Mouse (Mus musculus) lung, embryonic 16.5 days (tissue): ENCODE data around the gene Clba1. TPM values are rescaled to one million over a fixed set of nuclear protein-coding genes. Genes with fewer than 3 reads are reported as not detected.

ENCODE experiments used
- ATAC-seq: fragments of 200-750 bp; cut with Nextera tagmentation; 2 replicates; pipeline ENCODE4 v1.8.0; 2017; ENCODE audit warnings: low read depth, mild to moderate bottlenecking, moderate library complexity
- H3K27ac ChIP-seq: fragments of 300-500 bp; sonication (generic); 2 replicates; pipeline ENCODE4 v1.5.1; 2014; ENCODE audit warnings: mild to moderate bottlenecking, control low read depth, low read length
- H3K27me3 ChIP-seq: fragments of 300-500 bp; sonication (generic); 2 replicates; pipeline ENCODE4 v1.6.1; 2014; ENCODE audit warnings: low read depth, low read length, mixed read lengths; ENCODE audit not compliant: control insufficient read depth, insufficient read depth
- H3K36me3 ChIP-seq: fragments of 300-500 bp; sonication (generic); 2 replicates; pipeline ENCODE4 v1.6.1; 2014; ENCODE audit warnings: low read length; ENCODE audit not compliant: control insufficient read depth, insufficient read depth
- H3K4me1 ChIP-seq: fragments of 300-500 bp; sonication (generic); replicated peaks from 2 replicates; pipeline ENCODE4 v1.6.1; 2014; ENCODE audit warnings: low read length, mixed read lengths; ENCODE audit not compliant: control insufficient read depth, insufficient read depth
- H3K4me2 ChIP-seq: fragments of 300-500 bp; sonication (generic); 2 replicates; pipeline ENCODE4 v1.6.1; 2014; ENCODE audit warnings: low read depth, low read length, control low read depth
- H3K4me3 ChIP-seq: fragments of 300-500 bp; sonication (generic); 2 replicates; pipeline ENCODE4 v1.5.1; 2014; ENCODE audit warnings: mild to moderate bottlenecking, low read length, control low read depth
- H3K9ac ChIP-seq: fragments of 300-500 bp; sonication (generic); 2 replicates; pipeline ENCODE4 v1.6.1; 2014; ENCODE audit warnings: low read length, control low read depth
- H3K9me3 ChIP-seq: fragments of 300-500 bp; sonication (generic); 2 replicates; pipeline ENCODE4 v1.6.1; 2016; ENCODE audit warnings: low read length; ENCODE audit not compliant: control insufficient read depth
- WGBS: fragments of 180-500 bp; shearing (Covaris S2); extraction: QIAGEN DNeasy Blood & Tissue Kit; methylation state at CpG from one replicate; pipeline ENCODE4 v1.1.7; 2014; 5-methylcytosine and 5-hydroxymethylcytosine counted together
- polyA plus RNA-seq: library from polyadenylated mRNA; unstranded; fragments of >200 nt; fragmentation: Nextera tagmentation; extraction: Ambion mirVana; gene quantifications from 2 replicates; pipeline ENCODE4 v1.2.1, GENCODE M21; 2015

The Clba1 gene
- polyA plus RNA-seq, 1 experiment from 2014 or later = 9.5 TPM

- Histone ChIP-seq H3K4me3 (no peak overlapping the region), H3K27ac (no peak overlapping the region), H3K9ac (no peak overlapping the region), H3K27me3 (no peaks in the 10 kb centered on the region), H3K4me2 (no peak overlapping the region), H3K36me3 (no peaks in the 10 kb centered on the region), H3K9me3 (no peaks in the 10 kb centered on the region), H3K4me1 (no peaks in the 10 kb centered on the region)
- no peak for ATAC-seq
- 83% methylated on average over 9 of the region's 9 CpGs for WGBS
Observed at GRCm38 (mm10) chr12:112850344-112850743, 41.6 kb downstream of the Clba1 start.

GRCm38 (mm10) chr12:112851116-112851515 lies 42.4 kb downstream of the Clba1 start:
- WGBS = 20% methylated on average over 7 of the region's 8 CpGs
- H3K4me1 ChIP-seq = no peaks in the 10 kb centered on the region
- no peak overlapping the region for H3K4me3 ChIP-seq
- no peak for ATAC-seq
- H3K27ac ChIP-seq = no peak overlapping the region
- H3K9ac ChIP-seq = no peak overlapping the region
- no peaks in the 10 kb centered on the region for H3K27me3 ChIP-seq
- no peak overlapping the region for H3K4me2 ChIP-seq
- H3K36me3 ChIP-seq = no peaks in the 10 kb centered on the region
- H3K9me3 ChIP-seq = no peaks in the 10 kb centered on the region

- Histone ChIP-seq H3K36me3 (no peaks in the 10 kb centered on the region), H3K4me1 (no peaks in the 10 kb centered on the region), H3K9me3 (no peaks in the 10 kb centered on the region), H3K4me2 (no peak overlapping the region), H3K27ac (no peak overlapping the region), H3K27me3 (no peaks in the 10 kb centered on the region), H3K9ac (no peak overlapping the region), H3K4me3 (no peak overlapping the region)
- no peak for ATAC-seq
- WGBS = 75% methylated on average over 11 of the region's 11 CpGs
Observed at GRCm38 (mm10) chr12:112853050-112853729, 44.5 kb downstream of the Clba1 start.

DNA sequence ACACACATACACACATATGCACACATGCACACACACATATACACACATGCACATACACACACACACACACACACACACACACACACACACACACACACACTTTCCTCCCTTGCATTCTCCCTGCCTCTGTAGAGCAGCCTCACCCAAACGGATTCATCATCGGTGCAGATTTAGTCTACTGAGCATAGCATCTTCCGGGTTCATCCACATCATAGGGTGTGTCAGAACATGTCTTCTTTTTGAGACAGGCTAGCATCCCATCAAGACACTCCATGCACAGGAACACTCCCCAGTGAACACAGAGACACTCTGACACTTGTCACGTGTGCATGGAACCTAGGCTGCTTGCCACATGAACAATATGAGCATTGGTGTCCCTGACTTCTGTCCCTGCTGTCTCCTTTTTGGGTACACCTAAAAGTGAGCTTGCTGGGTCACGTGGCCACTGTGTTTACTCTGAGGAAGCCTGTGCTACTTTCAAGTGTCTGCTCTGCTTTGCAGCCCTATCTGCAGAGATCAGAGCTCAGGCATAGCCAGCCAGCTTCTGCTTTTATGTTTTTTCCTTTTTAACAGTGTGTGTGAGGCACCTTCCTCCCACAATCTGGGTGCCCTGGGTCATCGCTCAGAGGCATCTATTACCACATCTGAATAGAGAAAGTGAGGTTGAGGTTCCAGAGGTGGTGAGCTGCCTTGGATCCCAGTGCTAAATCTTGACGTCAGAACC lies 46.0 kb downstream of the Clba1 start:
- H3K36me3 ChIP-seq = no peaks in the 10 kb centered on the region
- no peak overlapping the region for H3K9ac ChIP-seq
- H3K4me2 ChIP-seq = no peak overlapping the region
- ATAC-seq = no peak
- no peak overlapping the region for H3K4me3 ChIP-seq
- H3K9me3 ChIP-seq = no peaks in the 10 kb centered on the region
- no peaks in the 10 kb centered on the region for H3K4me1 ChIP-seq
- no peaks in the 10 kb centered on the region for H3K27me3 ChIP-seq
- H3K27ac ChIP-seq = no peak overlapping the region
- 55% methylated on average over 7 of the region's 7 CpGs for WGBS

DNA sequence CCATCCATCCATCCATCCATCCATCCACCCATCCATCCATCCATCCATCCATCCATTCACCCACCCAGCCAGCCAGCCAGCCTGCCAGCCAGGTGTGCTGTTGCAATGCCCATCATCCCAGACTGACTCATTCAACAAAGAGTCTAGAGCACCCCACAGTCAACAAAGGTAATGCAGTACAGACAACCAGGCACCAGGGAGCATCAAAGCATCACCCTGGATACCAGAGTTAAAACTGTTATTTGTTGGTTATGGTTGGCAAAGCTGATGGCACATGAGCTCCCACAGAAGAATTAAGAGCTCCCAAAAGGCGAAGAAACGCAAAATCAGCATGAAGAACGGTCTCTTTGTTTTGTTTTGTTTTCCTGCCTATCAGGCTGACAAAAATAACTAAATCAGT lies 47.6 kb downstream of the Clba1 start:
- H3K4me1 ChIP-seq = no peaks in the 10 kb centered on the region
- no peak overlapping the region for H3K4me2 ChIP-seq
- 83% methylated on average over 3 of the region's 3 CpGs for WGBS

DNA sequence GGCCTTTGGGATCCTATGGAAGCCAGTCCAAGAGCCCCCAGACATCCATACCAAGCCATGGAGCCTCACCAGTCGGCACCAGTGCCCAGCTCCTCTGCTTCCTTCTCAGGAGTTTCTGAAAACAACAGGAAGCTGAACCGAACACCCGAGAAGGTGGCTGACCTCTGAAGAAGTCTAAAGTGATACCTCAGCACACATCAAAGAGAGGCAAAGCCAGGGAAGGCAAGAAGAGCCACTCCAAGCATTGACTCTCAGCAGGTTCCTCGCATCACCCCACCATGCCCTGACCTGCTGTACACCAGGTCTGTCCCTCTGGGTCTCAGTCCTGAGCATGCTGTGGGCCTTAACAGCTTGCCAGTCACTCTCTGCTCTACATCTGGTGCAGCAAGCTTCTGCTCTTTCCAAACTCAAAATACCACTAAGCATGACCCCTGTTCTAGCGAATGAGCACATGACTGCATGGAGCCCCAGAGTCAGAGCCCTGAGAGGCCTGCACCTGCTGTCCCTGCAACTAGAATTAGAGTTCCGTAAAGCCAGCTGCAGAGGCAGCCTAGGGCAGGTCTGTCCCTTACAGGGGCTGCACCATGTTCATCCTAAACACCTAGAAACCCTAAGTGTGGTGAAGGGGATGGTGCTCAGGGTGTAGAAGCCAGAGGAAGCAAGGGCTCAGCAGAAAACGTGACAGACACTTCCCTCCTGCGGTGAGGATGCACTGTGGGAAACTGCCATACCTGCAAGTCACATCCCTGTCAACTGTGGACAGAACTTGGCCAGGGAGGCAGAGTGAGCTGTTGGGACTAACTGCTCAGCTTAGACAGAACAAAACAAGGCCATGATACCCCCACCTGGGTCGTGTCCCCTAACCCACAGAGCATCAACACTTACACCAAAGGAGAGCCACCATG lies 48.5 kb downstream of the Clba1 start:
- H3K27me3 ChIP-seq = no peaks in the 10 kb centered on the region
- no peak for ATAC-seq
- H3K36me3 ChIP-seq = no peaks in the 10 kb centered on the region
- no peaks in the 10 kb centered on the region for H3K4me1 ChIP-seq
- no peak overlapping the region for H3K4me2 ChIP-seq
- WGBS = 52% methylated on average over 9 of the region's 9 CpGs
- no peaks in the 10 kb centered on the region for H3K9me3 ChIP-seq
- H3K4me3 ChIP-seq = no peak overlapping the region
- no peak overlapping the region for H3K9ac ChIP-seq
- H3K27ac ChIP-seq = no peak overlapping the region

More for the DNA sequence above, 47.6 kb downstream of the Clba1 start:
- Histone ChIP-seq H3K27me3 (no peaks in the 10 kb centered on the region), H3K9ac (no peak overlapping the region), H3K9me3 (no peaks in the 10 kb centered on the region), H3K36me3 (no peaks in the 10 kb centered on the region), H3K4me3 (no peak overlapping the region), H3K27ac (no peak overlapping the region)
- ATAC-seq = no peak

GRCm38 (mm10) chr12:112858581-112859336 lies 50.0 kb downstream of the Clba1 start:
- H3K9me3 ChIP-seq = no peaks in the 10 kb centered on the region
- ATAC-seq = no peak
- H3K27me3 ChIP-seq = no peaks in the 10 kb centered on the region
- no peaks in the 10 kb centered on the region for H3K36me3 ChIP-seq
- no peak overlapping the region for H3K4me3 ChIP-seq
- H3K4me2 ChIP-seq = no peak overlapping the region
- no peaks in the 10 kb centered on the region for H3K4me1 ChIP-seq
- 88% methylated on average over 9 of the region's 9 CpGs for WGBS
- no peak overlapping the region for H3K27ac ChIP-seq
- H3K9ac ChIP-seq = no peak overlapping the region

DNA sequence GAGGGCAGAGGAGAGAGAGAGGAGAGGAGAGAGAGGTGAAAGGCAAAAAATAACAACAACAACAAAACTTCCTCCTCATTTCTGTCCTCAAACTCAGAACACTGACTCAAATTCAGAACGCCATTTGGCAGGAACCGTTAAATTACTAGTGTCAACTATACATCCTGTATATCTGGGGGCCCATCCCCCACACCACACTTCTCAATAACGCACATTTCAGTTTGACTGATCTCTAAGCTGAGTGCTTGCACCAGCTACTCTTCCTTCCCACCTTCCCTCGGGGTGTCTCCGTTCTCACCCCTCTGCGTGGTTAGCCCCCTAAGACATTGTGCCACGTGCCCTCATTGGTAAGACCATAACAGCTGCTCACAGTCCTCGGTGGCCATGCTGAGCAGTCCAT lies 51.2 kb downstream of the Clba1 start:
- no peaks in the 10 kb centered on the region for H3K9me3 ChIP-seq
- no peak overlapping the region for H3K9ac ChIP-seq
- H3K36me3 ChIP-seq = no peaks in the 10 kb centered on the region
- H3K4me1 ChIP-seq = no peaks in the 10 kb centered on the region
- no peak overlapping the region for H3K4me2 ChIP-seq
- H3K27me3 ChIP-seq = no peaks in the 10 kb centered on the region
- no peak for ATAC-seq
- H3K4me3 ChIP-seq = no peak overlapping the region
- H3K27ac ChIP-seq = no peak overlapping the region
- WGBS = 46% methylated on average over 8 of the region's 8 CpGs
